In genomic region chr12:84847882-84848281, GRCm38 (mm10) we compare ENCODE assay signal across 13 mouse cellular contexts. TPM values are rescaled to one million over a fixed set of nuclear protein-coding genes. Genes with fewer than 3 reads are reported as not detected.
DNase-seq lines count a peak whose midpoint lies in the region; ATAC-seq and TF ChIP-seq lines count a peak whose summit lies in the region.
"Had no signal": no experiment of that assay in that cellular context is flagged by ENCODE, and none has a peak within 500 bp of the region (broad histone marks: within the 10 kb centered on the region; RNA-seq: fewer than 3 reads in every experiment).

No protein-coding gene starts in this region.

- no peak for TF ChIP-seq EP300 in liver, postnatal 0 days (IDR thresholded peaks at IDR 0.05; ENCODE audit: low read depth)

- WGBS in liver, postnatal 0 days (ENCODE audit: insufficient replicate concordance), result 23% methylated on average over 6 of the region's 6 CpGs
- 51% methylated on average over 6 of the region's 6 CpGs for WGBS in embryonic facial prominence, embryonic 13.5 days
- WGBS in intestine, postnatal 0 days, result 21% methylated on average over 6 of the region's 6 CpGs
- WGBS in liver, embryonic 16.5 days (ENCODE audit: insufficient replicate concordance), result 34% methylated on average over 6 of the region's 6 CpGs

- no peak overlapping the region for H3K4me2 ChIP-seq in liver, postnatal 0 days (ENCODE audit: low read depth, low read length)
- H3K4me2 ChIP-seq in embryonic facial prominence, embryonic 13.5 days, result no peak overlapping the region
- no peak overlapping the region for H3K4me2 ChIP-seq in intestine, postnatal 0 days (replicated peaks; ENCODE audit: low read depth)
- no peak overlapping the region for H3K4me2 ChIP-seq in liver, embryonic 16.5 days (ENCODE audit: low read depth, low read length)
- H3K4me2 ChIP-seq: forebrain, embryonic 12.5 days; midbrain, embryonic 13.5 days; neural tube, embryonic 13.5 days had no signal

- no peaks in the 10 kb centered on the region for H3K27me3 ChIP-seq in liver, postnatal 0 days (ENCODE audit: insufficient read depth, low read length)
- H3K27me3 ChIP-seq in embryonic facial prominence, embryonic 13.5 days, result no peaks in the 10 kb centered on the region
- no peaks in the 10 kb centered on the region for H3K27me3 ChIP-seq in intestine, postnatal 0 days (replicated peaks; ENCODE audit: control insufficient read depth, insufficient read depth, low read length)
- peaks cover 19% of the 10 kb centered on the region for H3K27me3 ChIP-seq in liver, embryonic 16.5 days (ENCODE audit: control insufficient read depth, insufficient read depth, low read depth, low read length)
- H3K27me3 ChIP-seq: forebrain, embryonic 12.5 days; midbrain, embryonic 13.5 days; neural tube, embryonic 13.5 days had no signal

- no peak for ATAC-seq in liver, postnatal 0 days
- ATAC-seq in embryonic facial prominence, embryonic 13.5 days (ENCODE audit: insufficient number of reproducible peaks, insufficient read depth, low FRiP score, low TSS enrichment, low read depth), result no peak
- peak; percentile 29; the same call in 1 of the 2 replicates for ATAC-seq in intestine, postnatal 0 days
- ATAC-seq in liver, embryonic 16.5 days (ENCODE audit: low read depth), result peak; percentile 35; the same call in 1 of the 2 replicates
- ATAC-seq: midbrain, embryonic 13.5 days had no signal

- H3K9me3 ChIP-seq in liver, postnatal 0 days (ENCODE audit: low read length), result no peaks in the 10 kb centered on the region
- H3K9me3 ChIP-seq in embryonic facial prominence, embryonic 13.5 days, result no peaks in the 10 kb centered on the region
- H3K9me3 ChIP-seq in intestine, postnatal 0 days (ENCODE audit: control insufficient read depth), result no peaks in the 10 kb centered on the region
- no peaks in the 10 kb centered on the region for H3K9me3 ChIP-seq in liver, embryonic 16.5 days (replicated peaks; ENCODE audit: control insufficient read depth, low read length)
- H3K9me3 ChIP-seq: forebrain, embryonic 12.5 days; midbrain, embryonic 13.5 days; neural tube, embryonic 13.5 days had no signal

- no peak overlapping the region for H3K4me3 ChIP-seq in liver, postnatal 0 days (ENCODE audit: low read depth, low read length)
- no peak overlapping the region for H3K4me3 ChIP-seq in embryonic facial prominence, embryonic 13.5 days
- H3K4me3 ChIP-seq in intestine, postnatal 0 days (ENCODE audit: low read depth, low read length), result no peak overlapping the region
- H3K4me3 ChIP-seq in liver, embryonic 16.5 days (ENCODE audit: low read depth, low read length), result no peak overlapping the region
- H3K4me3 ChIP-seq: forebrain, embryonic 12.5 days; midbrain, embryonic 13.5 days; neural tube, embryonic 13.5 days had no signal

- TF ChIP-seq CTCF in liver, postnatal 0 days (IDR thresholded peaks at IDR 0.05; ENCODE audit: low read depth), result no peak
- TF ChIP-seq CTCF in intestine, postnatal 0 days (IDR thresholded peaks at IDR 0.05; ENCODE audit: low read depth), result no peak

- no peaks in the 10 kb centered on the region for H3K36me3 ChIP-seq in liver, postnatal 0 days (replicated peaks; ENCODE audit: insufficient read depth, low read length)
- H3K36me3 ChIP-seq in embryonic facial prominence, embryonic 13.5 days, result no peaks in the 10 kb centered on the region
- no peaks in the 10 kb centered on the region for H3K36me3 ChIP-seq in intestine, postnatal 0 days (ENCODE audit: control insufficient read depth, insufficient read depth)
- H3K36me3 ChIP-seq in liver, embryonic 16.5 days (ENCODE audit: control insufficient read depth, insufficient read depth), result no peaks in the 10 kb centered on the region
- H3K36me3 ChIP-seq: forebrain, embryonic 12.5 days; midbrain, embryonic 13.5 days; neural tube, embryonic 13.5 days had no signal

- no peak overlapping the region for H3K9ac ChIP-seq in liver, postnatal 0 days (replicated peaks)
- H3K9ac ChIP-seq in embryonic facial prominence, embryonic 13.5 days, result no peak overlapping the region
- H3K9ac ChIP-seq in intestine, postnatal 0 days (ENCODE audit: low read depth, low read length), result no peak overlapping the region
- H3K9ac ChIP-seq in liver, embryonic 16.5 days (ENCODE audit: low read depth, low read length), result no peak overlapping the region
- H3K9ac ChIP-seq: forebrain, embryonic 12.5 days; midbrain, embryonic 13.5 days; neural tube, embryonic 13.5 days had no signal

- 0 out of 2 replicates have a peak, but pooled peaks cover 5% of the 10 kb centered on the region for H3K4me1 ChIP-seq in liver, postnatal 0 days (ENCODE audit: insufficient read depth)
- peaks cover 67% of the 10 kb centered on the region for H3K4me1 ChIP-seq in embryonic facial prominence, embryonic 13.5 days
- H3K4me1 ChIP-seq in intestine, postnatal 0 days (replicated peaks; ENCODE audit: control insufficient read depth, insufficient read depth, low read length), result no peaks in the 10 kb centered on the region; the same call in 1 of the 2 replicates
- H3K4me1 ChIP-seq in liver, embryonic 16.5 days (ENCODE audit: control insufficient read depth, low read depth, low read length), result peaks cover 4% of the 10 kb centered on the region
- H3K4me1 ChIP-seq: forebrain, embryonic 12.5 days had no signal

- H3K27ac ChIP-seq in liver, postnatal 0 days (ENCODE audit: low read depth), result no peak overlapping the region
- peak overlapping the region; percentile 33; the same call in 1 of the 2 replicates for H3K27ac ChIP-seq in embryonic facial prominence, embryonic 13.5 days
- no peak overlapping the region for H3K27ac ChIP-seq in intestine, postnatal 0 days (ENCODE audit: low read depth, low read length)
- no peak overlapping the region for H3K27ac ChIP-seq in liver, embryonic 16.5 days (ENCODE audit: low read length)
- H3K27ac ChIP-seq: forebrain, embryonic 12.5 days; midbrain, embryonic 13.5 days; neural tube, embryonic 13.5 days had no signal

- peak; percentile 58 for DNase-seq in liver
- no peak for DNase-seq in liver, postnatal 0 days
- no peak for DNase-seq in heart, adult 18-20 months
- no peak for DNase-seq in cerebellum, adult 9-10 months
- DNase-seq: gastrocnemius, postnatal 14 days; left cerebral cortex, postnatal 4 days; right cerebral cortex, postnatal 14 days had no signal

RNA-seq across cellular contexts. Expression of gene Ltbp2, which starts 28.4 kb away (rescaled TPM):
- polyA plus RNA-seq in liver, postnatal 0 days (2015; fragmentation: Nextera tagmentation; extraction: Ambion mirVana), result 0.31 and 0.59 TPM in 2 replicates
- polyA plus RNA-seq in embryonic facial prominence, embryonic 13.5 days (2015; fragmentation: Nextera tagmentation; extraction: Ambion mirVana), result 1.7 and 4.4 TPM in 2 replicates
- 0.87 and 1.0 TPM in 2 replicates for polyA plus RNA-seq in intestine, postnatal 0 days (2015; fragmentation: Nextera tagmentation; extraction: Ambion mirVana)
- polyA plus RNA-seq in liver, embryonic 16.5 days (2015; fragmentation: Nextera tagmentation; extraction: Ambion mirVana), result 0.35 and 0.51 TPM in 2 replicates
- 1 to 10 TPM; 1.3 to 3.0 TPM for total RNA-seq in heart, adult 18-20 months (2021)

Comparison
In these comparisons a context has a peak if more than half of its experiments do, and no peak if none do; other contexts are left out.
1. ATAC-seq: peak in intestine, postnatal 0 days (single experiment) and liver, embryonic 16.5 days (single experiment); none in liver, postnatal 0 days (single experiment) and embryonic facial prominence, embryonic 13.5 days (single experiment).